Mouse (Mus musculus): ENCODE measurements around the gene Palmd.

Palmd gene

GRCm38 (mm10) chr3:116892872-116893271, 75.9 kb downstream of the Palmd start:
- DNase-seq (ENCODE audit: low spot score): no peak

GRCm38 (mm10) chr3:116892206-116892563, 76.6 kb downstream of the Palmd start:
- no peak for DNase-seq (ENCODE audit: low spot score)

DNA sequence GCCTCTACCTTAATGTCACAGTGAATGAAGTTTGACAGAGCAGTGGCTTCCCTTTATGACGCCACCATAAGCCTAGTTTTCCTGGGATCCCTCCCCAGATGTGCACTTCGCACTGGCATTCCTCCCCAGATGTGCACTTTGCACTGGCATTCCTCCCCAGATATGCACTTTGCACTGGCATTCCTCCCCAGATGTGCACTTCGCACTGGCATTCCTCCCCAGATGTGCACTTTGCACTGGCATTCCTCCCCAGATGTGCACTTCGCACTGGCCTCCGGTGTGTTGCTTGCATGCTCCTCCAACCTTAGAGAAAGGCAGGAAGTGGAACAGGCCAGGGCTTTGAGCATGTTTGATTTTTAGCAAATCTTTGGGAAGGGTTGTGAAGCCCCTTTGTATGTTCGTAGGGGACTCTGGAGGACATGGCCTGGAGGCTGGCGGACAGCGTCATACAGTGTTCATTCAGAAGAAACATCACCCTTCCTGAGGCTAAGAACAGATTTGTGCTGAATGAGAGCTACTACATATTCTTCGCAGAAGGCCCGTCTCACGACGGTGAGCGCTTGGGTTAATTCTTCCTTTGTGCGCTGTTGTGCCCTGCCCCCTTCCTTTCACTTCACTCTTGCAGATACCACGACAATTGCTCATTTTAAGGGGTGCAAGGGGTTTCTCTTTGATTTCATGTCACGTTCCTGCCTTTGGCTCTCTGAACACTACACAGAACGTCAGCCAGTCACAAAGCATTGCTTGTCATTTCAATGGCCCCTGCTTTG, 77.2 kb downstream of the Palmd start:
- DNase-seq (ENCODE audit: low spot score): no peak

GRCm38 (mm10) chr3:116890576-116890975, 78.2 kb downstream of the Palmd start:
- no peak for DNase-seq (ENCODE audit: low spot score)

GRCm38 (mm10) chr3:116889358-116889757, 79.4 kb downstream of the Palmd start:
- DNase-seq (ENCODE audit: low spot score): no peak

DNA sequence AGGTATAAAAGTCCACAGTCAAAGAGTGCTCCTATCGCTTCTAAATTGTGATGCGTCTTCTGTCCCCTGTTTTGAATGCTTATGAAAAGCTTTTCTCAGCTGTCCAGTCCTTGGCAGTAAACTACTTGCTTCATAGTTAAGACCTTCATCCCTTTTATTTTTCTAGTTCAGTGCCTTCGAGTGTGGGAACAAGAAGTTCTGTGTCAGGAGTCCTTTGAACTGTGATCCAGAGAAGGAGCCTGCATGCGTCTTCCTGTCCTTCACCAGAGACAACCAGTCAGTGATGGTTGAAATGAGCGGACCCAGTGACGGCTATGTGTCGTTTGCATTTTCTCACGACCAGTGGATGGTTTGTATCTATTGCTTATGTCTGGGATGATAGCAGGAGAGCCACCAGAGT, 83.8 kb downstream of the Palmd start:
- no peak for DNase-seq (ENCODE audit: low spot score)

DNA sequence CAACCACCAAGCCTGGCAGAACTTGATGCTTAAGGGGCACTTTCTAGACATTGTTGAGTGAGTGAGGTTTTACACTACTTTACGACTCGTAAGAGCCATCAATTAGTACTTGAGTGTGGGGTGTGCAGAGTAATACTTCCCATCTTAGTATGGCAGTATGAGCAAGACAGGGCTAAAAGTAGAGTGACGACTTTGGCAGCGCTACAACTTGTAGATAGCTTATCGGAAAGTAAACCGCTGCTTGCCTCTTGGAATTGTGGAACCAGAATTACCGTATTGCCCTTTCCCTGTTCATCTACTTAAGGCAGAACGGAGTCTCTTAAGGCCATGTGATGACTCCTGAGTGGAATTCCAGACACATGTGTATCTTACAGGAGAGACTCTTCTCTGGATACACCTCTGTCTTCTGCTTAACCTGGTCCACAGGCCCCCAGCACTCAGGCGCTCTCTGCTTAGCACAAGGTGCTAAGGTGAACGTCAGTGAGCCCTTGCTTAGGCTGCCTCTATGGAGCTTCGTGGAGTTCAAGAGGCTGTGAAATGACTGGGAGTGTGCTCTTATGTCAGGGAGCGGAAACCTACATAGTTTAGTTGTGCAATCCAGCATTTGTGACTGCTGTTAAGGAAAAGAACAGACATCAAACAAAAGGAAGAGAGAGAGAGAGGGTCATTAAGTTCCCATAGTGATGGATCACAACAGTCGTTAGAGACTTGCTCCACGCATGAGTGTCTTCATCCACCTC, 86.4 kb downstream of the Palmd start:
- DNase-seq (ENCODE audit: low spot score): no peak

DNA sequence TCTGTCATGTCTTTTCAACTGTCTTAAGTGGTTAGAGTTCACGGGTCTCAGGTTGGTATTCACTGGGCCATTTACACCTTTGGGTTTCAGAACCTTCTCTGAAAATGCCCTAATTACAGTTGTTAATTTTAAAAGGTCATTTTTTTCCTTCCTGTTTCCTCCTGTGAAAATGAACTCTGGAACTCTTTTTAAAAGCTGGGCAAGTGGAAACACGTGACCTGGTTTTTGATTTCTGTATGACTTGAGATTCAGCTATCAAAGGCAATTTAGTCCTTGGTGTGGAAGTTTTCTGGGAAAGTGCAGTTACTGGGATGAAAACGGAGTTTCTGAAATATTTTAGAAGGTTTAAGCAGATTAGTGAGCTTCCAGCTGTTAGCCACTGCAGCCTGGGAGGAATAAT, 98.4 kb downstream of the Palmd start:
- DNase-seq (ENCODE audit: low spot score): no peak

Measured in ovary, postnatal 10 days (tissue).